Mouse (Mus musculus): ENCODE results near the gene Slc43a3.
A peak's percentile ranks its signal among the peaks of the same experiment; 100 is the strongest.
"Not testable (repeated sequence)": the region's sequence is repeated elsewhere in the genome, so short reads cannot be mapped to it uniquely, and the experiment has no call there.

Gene Slc43a3

GRCm38 (mm10) chr2:84936474-84937429, at the start of gene Slc43a3:
Slc43a3 (plus strand) TSS chr2:84936579.
- DNase-seq (ENCODE audit: low spot score in 2 of 2), result peak; percentile 63 to 75

GRCm38 (mm10) chr2:84886821-84887281, 49.5 kb upstream of the Slc43a3 start:
- DNase-seq (ENCODE audit: low spot score in 2 of 2), result no peak

- DNase-seq (ENCODE audit: low spot score in 2 of 2), result no peak
Observed at GRCm38 (mm10) chr2:84887411-84888271, 48.7 kb upstream of the Slc43a3 start.

GRCm38 (mm10) chr2:84888657-84889315, 47.6 kb upstream of the Slc43a3 start:
- DNase-seq (ENCODE audit: low spot score in 2 of 2), result peak; percentile 55 to 72

- no peak for DNase-seq (ENCODE audit: low spot score in 2 of 2)
Observed at GRCm38 (mm10) chr2:84889316-84890044, 46.9 kb upstream of the Slc43a3 start.

DNA sequence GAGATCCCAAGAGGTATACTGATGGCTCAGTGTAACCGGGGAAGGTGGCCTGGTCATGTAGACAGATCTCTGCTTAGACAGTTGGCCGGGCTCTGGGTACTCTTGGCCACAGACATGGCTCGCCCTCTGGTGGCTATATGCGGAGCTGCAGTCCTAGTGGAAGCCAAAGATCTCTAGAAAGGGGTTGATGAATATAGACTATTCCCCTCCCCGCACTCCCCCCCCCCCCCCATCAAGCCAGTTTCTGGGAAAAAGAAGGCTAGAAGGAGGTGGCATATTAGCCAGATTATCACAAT, 46.4 kb upstream of the Slc43a3 start:
- DNase-seq (ENCODE audit: low spot score in 2 of 2), result peak; percentile 68 to 80

- DNase-seq (ENCODE audit: low spot score in 2 of 2), result no peak
Observed at GRCm38 (mm10) chr2:84893359-84893758, 43.0 kb upstream of the Slc43a3 start.

- DNase-seq (ENCODE audit: low spot score in 2 of 2), result no peak
Observed at GRCm38 (mm10) chr2:84895495-84896198, 40.7 kb upstream of the Slc43a3 start.

DNA sequence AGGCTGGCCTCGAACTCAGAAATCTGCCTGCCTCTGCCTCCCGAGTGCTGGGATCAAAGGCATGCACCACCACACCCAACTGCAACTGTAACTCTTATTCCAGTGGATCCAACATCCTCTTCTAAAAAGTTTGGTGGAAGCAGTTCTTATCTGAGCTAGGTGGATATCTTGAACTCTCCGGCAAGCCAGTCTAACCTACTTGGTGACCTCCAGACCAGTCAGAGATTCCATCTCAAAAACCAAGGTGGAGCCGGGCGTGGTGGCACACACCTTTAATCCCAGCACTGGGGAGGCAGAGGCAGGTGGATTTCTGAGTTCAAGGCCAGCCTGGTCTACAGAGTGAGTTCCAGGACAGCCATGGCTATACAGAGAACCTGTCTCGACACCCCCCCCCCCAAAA, 39.7 kb upstream of the Slc43a3 start:
- DNase-seq (ENCODE audit: low spot score in 2 of 2), result not testable (repeated sequence)

DNA sequence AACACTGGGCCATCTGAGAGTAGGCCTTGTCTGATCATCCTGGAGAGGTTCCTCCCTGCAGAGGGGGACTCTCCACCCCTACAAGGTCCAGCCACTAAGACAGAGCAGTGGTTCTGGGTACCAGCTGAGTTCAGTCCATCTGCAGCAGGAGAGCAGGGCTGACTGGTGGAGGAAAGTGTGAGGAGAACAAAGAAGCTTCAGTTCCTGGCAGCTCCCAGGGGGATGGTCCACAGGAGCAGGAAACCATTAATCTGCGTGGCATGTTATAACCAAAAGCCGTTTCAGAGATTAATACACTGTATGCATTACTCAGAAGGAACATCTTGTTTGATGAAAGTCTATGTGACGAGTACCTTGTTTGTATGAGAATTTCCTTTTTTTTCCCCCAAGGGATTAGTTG, 23.7 kb upstream of the Slc43a3 start:
- no peak for DNase-seq (ENCODE audit: low spot score in 2 of 2)

DNA sequence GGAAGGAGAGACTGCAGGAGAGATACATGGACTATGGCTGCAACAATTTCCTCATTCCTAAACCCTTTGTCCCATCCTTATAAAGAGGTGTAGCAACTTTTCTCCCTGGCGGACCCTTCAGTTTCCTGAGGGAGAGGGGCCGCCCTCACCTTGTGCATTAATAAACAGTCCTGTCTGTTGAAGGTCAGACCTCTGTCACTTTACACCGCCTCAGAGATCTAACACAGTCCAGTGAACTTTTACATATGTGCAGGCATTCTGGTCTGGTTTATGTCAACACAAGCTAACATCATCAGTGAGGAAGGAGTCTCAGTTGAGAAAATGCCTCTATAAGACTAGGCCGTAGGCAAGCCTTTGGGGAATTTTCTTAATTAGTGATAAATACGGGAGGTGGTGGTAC, 22.5 kb upstream of the Slc43a3 start:
- DNase-seq (ENCODE audit: low spot score in 2 of 2), result no peak

DNA sequence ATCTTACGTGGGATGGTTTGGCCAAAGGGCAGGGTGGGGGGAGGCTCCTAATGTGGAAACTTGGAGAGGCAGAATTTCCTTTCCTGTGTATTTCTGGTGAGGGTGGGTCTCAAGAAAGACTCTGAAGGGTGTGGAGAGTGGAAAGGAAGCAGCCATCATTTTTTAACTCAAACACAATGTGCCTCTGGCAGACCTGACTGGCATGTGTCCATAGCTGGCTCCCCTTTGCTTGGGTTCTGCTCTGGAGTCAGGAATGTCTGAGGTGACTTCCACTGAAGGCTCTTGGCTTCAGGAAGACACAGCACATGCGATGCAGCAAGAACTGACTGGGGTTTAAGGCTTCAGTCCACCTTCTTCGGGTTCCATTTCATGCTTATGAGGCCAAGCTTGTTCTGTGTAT, 21.0 kb upstream of the Slc43a3 start:
- no peak for DNase-seq (ENCODE audit: low spot score in 2 of 2)

DNA sequence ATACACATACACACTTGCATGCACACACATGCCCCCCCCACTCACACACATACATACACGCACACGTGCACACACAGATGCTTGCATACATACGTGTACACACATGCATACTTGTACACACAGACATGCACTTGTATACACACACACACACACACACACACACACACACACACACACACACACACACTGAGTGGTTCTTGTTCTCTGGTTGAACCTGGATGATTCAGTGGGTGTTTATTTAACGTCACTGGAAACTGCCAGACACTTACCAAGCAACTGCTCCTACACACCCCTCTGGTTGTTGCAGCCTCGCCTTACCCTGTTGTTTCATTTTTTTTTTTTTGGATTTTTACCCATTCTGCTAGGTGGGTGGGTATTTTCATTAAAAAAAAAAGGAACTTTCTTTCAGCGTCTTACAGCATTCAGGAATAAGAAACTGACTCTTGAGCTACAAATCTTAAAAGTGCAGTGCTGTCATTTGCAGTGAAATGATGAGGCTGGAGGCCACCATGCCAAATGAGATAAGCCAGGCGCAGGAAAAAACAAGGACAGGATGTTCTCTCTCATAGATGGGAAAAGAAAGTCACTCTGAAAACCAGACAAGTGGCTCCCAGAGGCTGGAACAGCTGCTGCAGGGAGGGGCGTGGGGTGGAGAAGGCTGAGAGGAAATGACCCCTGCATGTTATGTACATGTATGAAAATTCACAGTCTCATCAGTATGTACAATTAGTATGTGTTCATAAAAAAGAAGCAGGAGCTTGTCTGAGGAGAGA, 19.6 kb upstream of the Slc43a3 start:
- no peak for DNase-seq (ENCODE audit: low spot score in 2 of 2)

GRCm38 (mm10) chr2:84918188-84918587, 18.2 kb upstream of the Slc43a3 start:
- no peak for DNase-seq (ENCODE audit: low spot score in 2 of 2)

- DNase-seq (ENCODE audit: low spot score in 2 of 2), result no peak
Observed at GRCm38 (mm10) chr2:84919601-84920108, 16.7 kb upstream of the Slc43a3 start.

- DNase-seq (ENCODE audit: low spot score in 2 of 2), result no peak
Observed at GRCm38 (mm10) chr2:84930186-84930585, 6.2 kb upstream of the Slc43a3 start.

DNA sequence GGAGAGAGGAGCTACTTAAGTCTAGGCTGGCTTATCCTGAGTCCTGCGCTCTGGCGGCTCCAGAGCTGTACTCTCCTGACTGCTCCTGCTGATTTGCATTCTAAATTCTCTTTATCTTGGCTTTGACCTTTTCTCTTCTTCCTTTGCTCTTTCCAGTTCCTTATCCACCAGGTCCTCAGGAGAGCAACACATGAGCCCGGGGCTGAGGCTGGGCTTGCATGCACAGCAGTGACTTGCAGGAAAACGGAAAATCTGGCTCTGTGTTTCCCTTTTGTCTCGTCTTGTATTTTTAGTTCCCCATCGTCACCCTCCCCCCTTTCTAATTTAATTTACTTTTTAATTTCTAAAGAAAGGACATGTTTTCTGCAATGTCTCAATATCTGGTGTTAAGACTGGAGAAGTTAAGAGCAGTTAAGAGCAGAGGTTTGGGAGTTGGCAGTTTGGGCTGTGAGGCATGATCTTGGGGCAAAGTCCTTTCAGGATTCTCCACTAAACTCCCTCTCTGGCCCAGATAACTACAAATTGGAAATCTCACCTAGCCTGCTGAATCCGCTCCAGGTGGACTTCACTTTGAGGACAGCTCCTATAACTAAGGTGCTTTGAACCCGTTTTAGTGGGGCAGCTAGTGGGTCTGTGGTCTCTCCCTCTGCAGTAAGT, 2.3 kb upstream of the Slc43a3 start:
- no peak for DNase-seq (ENCODE audit: low spot score in 2 of 2)

GRCm38 (mm10) chr2:84934649-84935007, 1.8 kb upstream of the Slc43a3 start:
- DNase-seq (ENCODE audit: low spot score in 2 of 2), result no peak

DNA sequence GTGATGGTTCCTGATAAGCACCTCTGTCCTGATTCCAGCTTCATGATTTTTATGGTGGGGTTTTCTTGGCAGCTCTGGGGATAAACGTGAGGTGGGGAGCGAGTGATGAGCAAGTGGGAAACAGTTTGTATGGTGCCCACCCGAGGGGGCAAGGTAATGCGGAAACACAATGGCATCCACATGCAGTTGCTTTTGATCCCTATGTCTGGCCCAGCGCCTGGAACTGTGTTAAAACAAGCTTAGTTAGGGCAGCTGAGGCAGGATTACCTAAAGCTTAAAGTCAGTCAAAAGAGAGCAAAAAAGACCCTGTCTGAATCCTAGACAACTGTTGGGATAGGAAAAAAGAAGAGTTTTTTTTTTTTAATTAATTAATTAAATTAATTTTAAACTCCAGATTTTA, 1.3 kb upstream of the Slc43a3 start:
- no peak for DNase-seq (ENCODE audit: low spot score in 2 of 2)

Data from spleen, postnatal 14 days (tissue).